Mouse (Mus musculus): ENCODE data around the gene Tbl3. TPM values are rescaled to one million over a fixed set of nuclear protein-coding genes. Genes with fewer than 3 reads are reported as not detected.

Tbl3 gene
- polyA plus RNA-seq (2015; fragmentation: Nextera tagmentation; extraction: Ambion mirVana), result 45.7 and 47.4 TPM in 2 replicates

DNA sequence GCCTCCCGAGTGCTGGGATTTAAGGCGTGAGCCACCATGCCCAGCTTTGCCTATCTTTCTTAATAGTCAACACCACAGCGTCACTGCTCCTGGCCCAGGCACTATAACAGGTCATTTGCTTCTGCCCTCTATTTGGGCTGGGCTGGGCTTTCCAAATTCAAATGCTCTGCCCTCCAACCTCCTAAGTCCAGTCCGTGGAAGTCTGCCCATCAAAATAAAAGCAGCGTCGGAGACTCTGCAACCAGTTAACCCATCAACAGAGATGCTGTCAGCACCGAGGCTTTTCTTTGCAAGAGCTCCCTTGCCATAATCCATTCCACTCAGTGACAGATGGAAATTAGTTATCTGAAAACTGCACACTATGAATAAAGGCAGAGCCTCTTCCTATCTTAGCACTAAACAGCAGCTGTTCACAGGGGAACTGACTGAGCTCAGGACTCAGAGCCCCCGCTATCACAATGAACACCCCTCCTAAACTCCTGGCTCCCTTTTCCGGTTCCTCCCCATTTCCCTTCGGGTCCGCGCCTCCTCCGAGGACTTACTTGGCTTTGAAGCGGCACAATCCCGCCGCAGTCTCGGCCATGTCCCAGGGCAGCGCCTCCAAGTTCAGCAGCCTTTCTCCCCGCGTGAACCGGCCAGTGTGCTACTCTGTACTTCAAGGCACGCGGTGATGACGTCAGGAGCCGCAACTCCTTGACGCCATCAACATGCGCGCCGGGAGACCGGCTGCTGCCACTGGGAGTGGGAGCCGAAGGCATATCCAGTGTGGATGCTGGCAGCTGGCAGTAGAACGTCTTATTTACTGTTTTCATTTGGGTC is at the start of gene Tbl3:
Gene Tbl3, minus strand, starts transcription at position 679 of the 819 bp plus-strand sequence.
- H3K27me3 ChIP-seq (replicated peaks), result no peaks in the 10 kb centered on the region
- peaks cover 16% of the 10 kb centered on the region for H3K4me1 ChIP-seq
- peak; percentile 67 for ATAC-seq (ENCODE audit: extremely low read depth, insufficient number of reproducible peaks, low FRiP score, low TSS enrichment)
- peak within 1 kb of the TSS; percentile 89 for H3K27ac ChIP-seq (replicated peaks)
- 3% methylated on average over 32 of the region's 32 CpGs for WGBS
- H3K36me3 ChIP-seq, result peaks cover 33% of the 10 kb centered on the region
- H3K4me3 ChIP-seq, result peak within 1 kb of the TSS; percentile 81
- peak within 1 kb of the TSS; percentile 86 for H3K4me2 ChIP-seq
- no peaks in the 10 kb centered on the region for H3K9me3 ChIP-seq
- H3K9ac ChIP-seq, result peak within 1 kb of the TSS; percentile 90

GRCm38 (mm10) chr17:24752415-24753394 is 45.2 kb upstream of the Tbl3 start, which contains the start of gene Hs3st6:
Gene Hs3st6 (plus strand): TSS chr17:24752988.
- Histone ChIP-seq H3K4me3 (peak within 1 kb of the TSS; percentile 61), H3K27me3 (replicated peaks) (peaks cover 93% of the 10 kb centered on the region), H3K4me1 (peaks cover 13% of the 10 kb centered on the region), H3K4me2 (peak within 1 kb of the TSS; percentile 96), H3K36me3 (no peaks in the 10 kb centered on the region), H3K9me3 (no peaks in the 10 kb centered on the region), H3K27ac (replicated peaks) (no peak within 1 kb of the TSS), H3K9ac (peak within 1 kb of the TSS; percentile 71)
- ATAC-seq (ENCODE audit: extremely low read depth, insufficient number of reproducible peaks, low FRiP score, low TSS enrichment), result peak; percentile 70; the same call in 1 of the 2 replicates
- WGBS, result under 1% methylated on average over 68 of the region's 82 CpGs

DNA sequence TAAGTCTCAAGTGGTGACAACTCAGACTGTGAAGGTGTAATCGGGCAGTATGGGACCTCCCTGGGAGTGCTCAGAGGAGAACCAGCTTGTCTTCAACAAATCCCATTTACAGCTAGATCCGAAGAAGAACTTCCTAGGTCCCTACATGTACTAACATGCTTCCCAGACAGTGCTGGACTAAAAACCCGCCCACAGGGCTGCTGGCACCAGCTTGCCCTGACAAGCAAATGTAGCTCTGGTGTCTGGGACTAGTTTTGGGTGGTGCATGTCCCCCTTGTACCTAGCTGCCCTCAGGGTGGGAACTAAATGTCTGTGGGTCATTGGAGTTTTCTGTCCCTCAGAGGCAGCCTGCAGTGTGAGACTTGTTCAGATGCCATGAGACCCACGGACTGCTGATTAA is 44.1 kb upstream of the Tbl3 start:
- Histone ChIP-seq H3K4me3 (no peak overlapping the region), H3K27me3 (replicated peaks) (peaks cover 86% of the 10 kb centered on the region), H3K9ac (no peak overlapping the region), H3K4me2 (no peak overlapping the region), H3K4me1 (peaks cover 13% of the 10 kb centered on the region), H3K36me3 (no peaks in the 10 kb centered on the region), H3K27ac (replicated peaks) (no peak overlapping the region), H3K9me3 (no peaks in the 10 kb centered on the region)
- no peak for ATAC-seq (ENCODE audit: extremely low read depth, insufficient number of reproducible peaks, low FRiP score, low TSS enrichment)
- 9% methylated on average over 4 of the region's 4 CpGs for WGBS

DNA sequence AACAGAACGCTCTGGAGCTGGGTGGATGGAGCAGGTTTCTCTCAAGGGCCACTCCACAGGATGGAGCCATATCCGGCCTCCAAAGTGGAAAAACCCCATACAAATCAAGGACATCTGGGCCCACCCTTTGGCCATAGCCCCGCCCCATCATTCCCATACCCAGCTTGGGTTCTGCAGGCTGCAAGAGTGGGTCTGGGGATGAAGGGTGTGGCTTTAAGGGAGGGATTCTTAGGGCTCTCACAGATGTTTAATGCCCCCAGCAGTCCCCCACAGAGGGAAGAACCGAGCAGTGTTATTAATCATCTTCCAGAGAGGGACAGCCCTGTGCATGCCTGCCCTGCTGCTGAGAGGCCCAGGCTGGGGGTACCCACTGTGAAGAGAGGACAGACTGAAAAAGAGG is 39.5 kb upstream of the Tbl3 start:
- ATAC-seq (ENCODE audit: extremely low read depth, insufficient number of reproducible peaks, low FRiP score, low TSS enrichment), result no peak
- Histone ChIP-seq H3K9ac (no peak overlapping the region), H3K27ac (replicated peaks) (no peak overlapping the region), H3K4me3 (no peak overlapping the region), H3K36me3 (peaks cover 8% of the 10 kb centered on the region), H3K9me3 (no peaks in the 10 kb centered on the region), H3K27me3 (replicated peaks) (peaks cover 47% of the 10 kb centered on the region), H3K4me1 (no peaks in the 10 kb centered on the region), H3K4me2 (no peak overlapping the region)
- WGBS, result 48% methylated on average over 4 of the region's 4 CpGs

DNA sequence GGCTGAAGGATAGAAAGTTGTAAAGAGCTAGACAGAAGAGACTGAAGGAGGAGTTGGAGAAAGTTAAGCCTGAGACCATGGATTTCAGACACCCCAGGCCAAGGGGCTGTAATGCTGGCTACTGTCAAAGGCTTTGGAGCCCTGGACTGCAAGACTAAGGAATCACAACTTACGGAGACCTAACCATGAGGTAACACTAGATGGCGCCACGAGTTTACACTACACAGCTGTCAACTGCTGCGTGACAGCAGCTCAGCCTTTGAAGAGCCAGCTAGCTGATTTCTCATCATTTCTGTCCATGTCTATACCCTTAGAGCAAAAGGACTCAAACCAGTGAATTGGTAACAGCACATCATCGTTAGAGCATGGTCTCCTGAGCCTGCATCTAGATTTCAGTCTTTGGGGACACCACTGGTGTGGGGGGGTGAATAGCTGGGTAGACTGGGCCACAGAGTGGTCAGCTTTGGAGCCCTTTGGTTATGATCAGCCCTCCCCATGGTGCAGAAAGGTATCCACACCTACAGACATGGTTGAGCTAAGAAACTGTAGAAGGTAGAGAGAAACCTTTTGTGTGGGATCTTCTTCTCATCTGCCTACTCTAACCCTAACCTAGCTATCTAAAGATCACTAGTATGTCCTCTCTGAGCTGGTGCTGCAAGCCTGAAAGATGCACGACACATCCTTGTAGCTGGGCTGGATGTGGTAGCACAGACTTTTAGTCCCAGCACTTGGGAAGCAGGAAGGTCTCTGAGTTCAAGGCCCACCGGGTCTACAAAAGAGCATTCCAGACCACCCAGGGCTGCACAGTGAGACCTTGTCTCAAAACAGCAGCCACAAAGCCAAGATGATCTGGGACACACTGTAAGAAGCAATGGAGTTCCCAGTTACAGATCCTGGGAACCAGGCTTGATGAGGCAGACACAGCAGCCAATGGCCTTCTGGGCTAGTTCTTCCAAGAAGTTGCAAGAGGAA is 38.4 kb upstream of the Tbl3 start:
- Histone ChIP-seq H3K4me2 (no peak overlapping the region), H3K36me3 (peaks cover 20% of the 10 kb centered on the region), H3K4me3 (no peak overlapping the region), H3K27ac (replicated peaks) (no peak overlapping the region), H3K9me3 (no peaks in the 10 kb centered on the region), H3K4me1 (no peaks in the 10 kb centered on the region), H3K9ac (no peak overlapping the region), H3K27me3 (replicated peaks) (peaks cover 36% of the 10 kb centered on the region)
- ATAC-seq (ENCODE audit: extremely low read depth, insufficient number of reproducible peaks, low FRiP score, low TSS enrichment), result no peak
- 17% methylated on average over 7 of the region's 7 CpGs for WGBS

DNA sequence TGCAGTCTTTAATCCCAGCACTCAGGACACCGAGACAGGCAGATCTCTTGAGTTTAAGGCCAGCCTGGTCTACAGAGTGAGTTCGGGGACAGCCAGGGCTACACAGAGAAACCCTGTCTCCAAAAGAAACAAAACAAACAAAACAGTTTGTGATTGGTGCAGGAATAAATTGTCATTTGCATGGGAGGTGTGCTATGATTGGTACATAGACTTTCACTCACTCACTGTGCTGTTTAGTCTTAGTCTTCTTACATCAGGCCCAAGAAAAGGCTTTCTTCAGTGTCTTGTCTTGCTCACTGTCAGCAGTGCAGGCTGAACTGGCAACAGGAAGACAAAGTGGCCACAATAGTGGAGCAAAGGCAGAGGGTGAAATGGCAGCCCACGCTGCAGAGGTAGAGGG is 36.9 kb upstream of the Tbl3 start:
- ATAC-seq (ENCODE audit: extremely low read depth, insufficient number of reproducible peaks, low FRiP score, low TSS enrichment), result no peak
- Histone ChIP-seq H3K4me2 (no peak overlapping the region), H3K9me3 (no peaks in the 10 kb centered on the region), H3K27me3 (replicated peaks) (peaks cover 23% of the 10 kb centered on the region; the same call in 1 of the 2 replicates), H3K4me3 (no peak overlapping the region), H3K9ac (no peak overlapping the region), H3K36me3 (peaks cover 32% of the 10 kb centered on the region), H3K4me1 (no peaks in the 10 kb centered on the region), H3K27ac (replicated peaks) (no peak overlapping the region)
- WGBS, result 53% methylated on average over 3 of the region's 3 CpGs

DNA sequence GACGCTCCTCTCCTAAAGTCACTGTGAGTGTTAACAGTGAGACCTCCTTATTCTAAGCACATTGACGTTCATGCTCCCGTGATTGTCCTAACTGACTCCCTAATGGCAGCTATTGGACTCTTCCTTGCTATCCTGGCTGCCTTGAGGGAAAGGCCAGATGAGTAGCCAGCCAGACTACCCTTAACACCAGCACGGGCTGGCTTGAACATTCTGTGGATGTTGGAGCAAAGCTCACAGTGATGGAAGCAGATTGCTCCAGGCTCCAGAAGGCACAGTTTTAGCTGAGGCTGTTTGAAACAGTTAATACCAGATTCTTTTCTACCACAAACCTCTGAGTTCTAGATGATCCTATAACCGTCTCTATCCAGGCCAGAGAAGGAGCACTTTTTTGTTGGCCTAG is 36.4 kb upstream of the Tbl3 start:
- Histone ChIP-seq H3K4me2 (no peak overlapping the region), H3K4me3 (no peak overlapping the region), H3K36me3 (peaks cover 34% of the 10 kb centered on the region), H3K9ac (no peak overlapping the region), H3K27ac (replicated peaks) (no peak overlapping the region), H3K27me3 (replicated peaks) (peaks cover 18% of the 10 kb centered on the region; the same call in 1 of the 2 replicates), H3K4me1 (no peaks in the 10 kb centered on the region), H3K9me3 (no peaks in the 10 kb centered on the region)
- ATAC-seq (ENCODE audit: extremely low read depth, insufficient number of reproducible peaks, low FRiP score, low TSS enrichment), result no peak
- 71% methylated on average over 5 of the region's 5 CpGs for WGBS

DNA sequence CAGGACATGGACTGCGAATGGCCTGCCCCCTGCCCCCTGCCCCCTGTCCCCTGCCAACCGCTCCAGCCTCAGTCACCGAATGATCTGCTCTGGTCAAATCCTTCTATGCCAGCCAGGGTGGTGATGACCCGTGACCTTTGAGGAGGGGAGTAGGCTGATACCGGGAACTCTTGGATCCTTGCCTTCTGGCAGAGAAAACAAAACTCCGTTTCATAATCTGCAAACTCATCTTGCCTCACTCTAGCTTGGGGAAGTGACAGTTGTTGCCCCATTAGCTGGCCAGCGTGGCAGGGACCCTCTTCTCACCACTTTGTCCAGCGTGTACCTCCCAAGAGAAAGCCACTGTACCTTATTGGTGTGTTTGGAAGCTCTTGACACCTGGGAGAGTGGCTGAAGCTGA is 34.8 kb upstream of the Tbl3 start:
- WGBS, result 76% methylated on average over 8 of the region's 8 CpGs
- no peaks in the 10 kb centered on the region for H3K9me3 ChIP-seq
- H3K9ac ChIP-seq, result no peak overlapping the region
- H3K27me3 ChIP-seq (replicated peaks), result 0 out of 2 replicates have a peak, but pooled peaks cover 9% of the 10 kb centered on the region
- H3K4me2 ChIP-seq, result no peak overlapping the region
- H3K4me3 ChIP-seq, result no peak overlapping the region
- H3K27ac ChIP-seq (replicated peaks), result no peak overlapping the region
- H3K4me1 ChIP-seq, result peaks cover 8% of the 10 kb centered on the region
- ATAC-seq (ENCODE audit: extremely low read depth, insufficient number of reproducible peaks, low FRiP score, low TSS enrichment), result no peak
- peaks cover 34% of the 10 kb centered on the region for H3K36me3 ChIP-seq

GRCm38 (mm10) chr17:24739926-24740325 is 32.5 kb upstream of the Tbl3 start:
- no peaks in the 10 kb centered on the region for H3K9me3 ChIP-seq
- no peak overlapping the region for H3K4me3 ChIP-seq
- no peak overlapping the region for H3K9ac ChIP-seq
- H3K27ac ChIP-seq (replicated peaks), result no peak overlapping the region
- no peak for ATAC-seq (ENCODE audit: extremely low read depth, insufficient number of reproducible peaks, low FRiP score, low TSS enrichment)
- 78% methylated on average over 8 of the region's 8 CpGs for WGBS
- H3K27me3 ChIP-seq (replicated peaks), result no peaks in the 10 kb centered on the region
- peaks cover 34% of the 10 kb centered on the region for H3K36me3 ChIP-seq
- no peak overlapping the region for H3K4me2 ChIP-seq
- peaks cover 22% of the 10 kb centered on the region for H3K4me1 ChIP-seq

- H3K27ac ChIP-seq (replicated peaks), result no peak overlapping the region
- no peak for ATAC-seq (ENCODE audit: extremely low read depth, insufficient number of reproducible peaks, low FRiP score, low TSS enrichment)
- H3K4me3 ChIP-seq, result no peak overlapping the region
- H3K4me1 ChIP-seq, result peaks cover 22% of the 10 kb centered on the region
- no peaks in the 10 kb centered on the region for H3K9me3 ChIP-seq
- no peak overlapping the region for H3K4me2 ChIP-seq
- H3K9ac ChIP-seq, result no peak overlapping the region
- 85% methylated on average over 4 of the region's 4 CpGs for WGBS
- H3K36me3 ChIP-seq, result peaks cover 34% of the 10 kb centered on the region
- H3K27me3 ChIP-seq (replicated peaks), result no peaks in the 10 kb centered on the region; the same call in 1 of the 2 replicates
Observed at GRCm38 (mm10) chr17:24738238-24738637, 30.8 kb upstream of the Tbl3 start.

Data from heart, embryonic 13.5 days (tissue).